Mouse (Mus musculus) hindbrain, embryonic 11.5 days (tissue): ENCODE results near the gene 4930442H23Rik. TPM values are rescaled to one million over a fixed set of nuclear protein-coding genes. Genes with fewer than 3 reads are reported as not detected.

Experiments used
- ATAC-seq: fragments of 200-750 bp; cut with Nextera tagmentation; 2 replicates; pipeline ENCODE4 v1.8.0; 2017; ENCODE audit warnings: mild to moderate bottlenecking, moderate TSS enrichment, moderate library complexity; ENCODE audit not compliant: low FRiP score
- DNase-seq: peaks from one replicate; pipeline ENCODE4 v3.0.0-alpha.2; 2015; ENCODE audit warnings: low spot score
- H3K27ac ChIP-seq: fragments of 300-500 bp; sonication (generic); 2 replicates; pipeline ENCODE4 v1.5.1; 2014; ENCODE audit warnings: mild to moderate bottlenecking, low read depth, low read length
- H3K27me3 ChIP-seq: fragments of 300-500 bp; sonication (generic); 2 replicates; pipeline ENCODE4 v1.6.1; 2014; ENCODE audit warnings: mild to moderate bottlenecking, low read length, moderate library complexity, mixed read lengths; ENCODE audit not compliant: control insufficient read depth, insufficient read depth
- H3K36me3 ChIP-seq: fragments of 300-500 bp; sonication (generic); 2 replicates; pipeline ENCODE4 v1.6.1; 2014; ENCODE audit warnings: mild to moderate bottlenecking, low read length, moderate library complexity, mixed read lengths; ENCODE audit not compliant: control insufficient read depth, insufficient read depth
- H3K4me1 ChIP-seq: fragments of 300-500 bp; sonication (generic); replicated peaks from 2 replicates; pipeline ENCODE4 v1.6.1; 2014; ENCODE audit warnings: low read length, mixed read lengths; ENCODE audit not compliant: control insufficient read depth, insufficient read depth
- H3K4me2 ChIP-seq: fragments of 300-500 bp; sonication (generic); replicated peaks from 2 replicates; pipeline ENCODE4 v1.6.1; 2014; ENCODE audit warnings: mild to moderate bottlenecking, low read depth, low read length
- H3K4me3 ChIP-seq: fragments of 300-500 bp; sonication (generic); 2 replicates; pipeline ENCODE4 v1.5.1; 2014; ENCODE audit warnings: low read depth, low read length
- H3K9ac ChIP-seq: fragments of 300-500 bp; sonication (generic); 2 replicates; pipeline ENCODE4 v1.6.1; 2014; ENCODE audit warnings: low read depth, low read length
- H3K9me3 ChIP-seq: fragments of 300-500 bp; sonication (generic); 2 replicates; pipeline ENCODE4 v1.6.1; 2016; ENCODE audit warnings: low read length; ENCODE audit not compliant: control insufficient read depth
- WGBS: fragments of 180-500 bp; shearing (Covaris S2); extraction: QIAGEN DNeasy Blood & Tissue Kit; methylation state at CpG from one replicate; pipeline ENCODE4 v1.1.7; 2014; 5-methylcytosine and 5-hydroxymethylcytosine counted together
- polyA plus RNA-seq: library from polyadenylated mRNA; unstranded; fragments of >200 nt; fragmentation: Nextera tagmentation; extraction: Ambion mirVana; gene quantifications from 2 replicates; pipeline ENCODE4 v1.2.1, GENCODE M21; 2014

The 4930442H23Rik gene
- polyA plus RNA-seq, 1 experiment from 2014 or later: not detected

GRCm38 (mm10) chr10:81146296-81146695 is 37.4 kb downstream of the 4930442H23Rik start:
- 88% methylated on average over 4 of the region's 4 CpGs for WGBS
- ATAC-seq (no peak), DNase-seq (no peak)
- no peaks in the 10 kb centered on the region for H3K9me3 ChIP-seq
- no peak overlapping the region for H3K27ac ChIP-seq
- no peak overlapping the region for H3K9ac ChIP-seq
- H3K4me1 ChIP-seq: no peaks in the 10 kb centered on the region; the same call in 1 of the 2 replicates
- peaks cover 38% of the 10 kb centered on the region for H3K36me3 ChIP-seq
- H3K4me3 ChIP-seq: no peak overlapping the region
- no peaks in the 10 kb centered on the region for H3K27me3 ChIP-seq
- no peak overlapping the region for H3K4me2 ChIP-seq

GRCm38 (mm10) chr10:81145778-81146177 is 37.9 kb downstream of the 4930442H23Rik start:
- peaks cover 38% of the 10 kb centered on the region for H3K36me3 ChIP-seq
- no peak overlapping the region for H3K9ac ChIP-seq
- DNase-seq (no peak), ATAC-seq (no peak)
- peaks cover under 1% of the 10 kb centered on the region for H3K4me1 ChIP-seq
- no peak overlapping the region for H3K27ac ChIP-seq
- WGBS: 89% methylated on average over 7 of the region's 7 CpGs
- H3K4me2 ChIP-seq: no peak overlapping the region
- H3K4me3 ChIP-seq: no peak overlapping the region
- no peaks in the 10 kb centered on the region for H3K9me3 ChIP-seq
- no peaks in the 10 kb centered on the region for H3K27me3 ChIP-seq

- H3K4me3 ChIP-seq: no peak overlapping the region
- peaks cover 5% of the 10 kb centered on the region for H3K4me1 ChIP-seq
- 96% methylated on average over 6 of the region's 6 CpGs for WGBS
These were observed 38.3 kb downstream of the 4930442H23Rik start for GRCm38 (mm10) chr10:81145307-81145706.

GRCm38 (mm10) chr10:81144667-81145066 is 39.0 kb downstream of the 4930442H23Rik start:
- Histone ChIP-seq H3K27ac (no peak overlapping the region), H3K4me1 (peaks cover 9% of the 10 kb centered on the region), H3K4me3 (no peak overlapping the region), H3K9ac (no peak overlapping the region), H3K36me3 (peaks cover 38% of the 10 kb centered on the region), H3K27me3 (no peaks in the 10 kb centered on the region), H3K9me3 (no peaks in the 10 kb centered on the region), H3K4me2 (no peak overlapping the region)
- ATAC-seq: no peak
- WGBS: 96% methylated on average over 27 of the region's 27 CpGs
- no peak for DNase-seq

More at GRCm38 (mm10) chr10:81145307-81145706, 38.3 kb downstream of the 4930442H23Rik start:
- Histone ChIP-seq H3K9me3 (no peaks in the 10 kb centered on the region), H3K27me3 (no peaks in the 10 kb centered on the region), H3K27ac (no peak overlapping the region), H3K9ac (no peak overlapping the region), H3K4me2 (no peak overlapping the region), H3K36me3 (peaks cover 38% of the 10 kb centered on the region)
- DNase-seq (no peak), ATAC-seq (no peak)

- H3K9me3 ChIP-seq: no peaks in the 10 kb centered on the region
- no peak for ATAC-seq
- 96% methylated on average over 52 of the region's 52 CpGs for whole genome bisulfite sequencing
- peaks cover 38% of the 10 kb centered on the region for H3K36me3 ChIP-seq
- H3K27ac ChIP-seq: no peak overlapping the region
- H3K4me3 ChIP-seq: no peak overlapping the region
- no peak overlapping the region for H3K4me2 ChIP-seq
- DNase-seq: no peak
- no peaks in the 10 kb centered on the region for H3K27me3 ChIP-seq
- no peak overlapping the region for H3K9ac ChIP-seq
- peaks cover 13% of the 10 kb centered on the region for H3K4me1 ChIP-seq
These were observed 39.7 kb downstream of the 4930442H23Rik start for GRCm38 (mm10) chr10:81143845-81144437.

- Histone ChIP-seq H3K9me3 (no peaks in the 10 kb centered on the region), H3K27me3 (no peaks in the 10 kb centered on the region), H3K4me1 (peaks cover 18% of the 10 kb centered on the region), H3K9ac (no peak overlapping the region), H3K4me3 (no peak overlapping the region), H3K36me3 (peaks cover 31% of the 10 kb centered on the region), H3K4me2 (no peak overlapping the region), H3K27ac (no peak overlapping the region; the same call in 1 of the 2 replicates)
- ATAC-seq (no peak), DNase-seq (no peak)
- WGBS: 96% methylated on average over 7 of the region's 7 CpGs
These were observed 40.5 kb downstream of the 4930442H23Rik start for GRCm38 (mm10) chr10:81143157-81143633.

GRCm38 (mm10) chr10:81142551-81142981 is 41.1 kb downstream of the 4930442H23Rik start:
- Histone ChIP-seq H3K27ac (0 out of 2 replicates have a peak overlapping the region, but pooled peaks have one; percentile 42), H3K9me3 (no peaks in the 10 kb centered on the region), H3K4me3 (no peak overlapping the region), H3K4me1 (peaks cover 18% of the 10 kb centered on the region), H3K4me2 (no peak overlapping the region; the same call in 1 of the 2 replicates), H3K27me3 (no peaks in the 10 kb centered on the region), H3K36me3 (peaks cover 27% of the 10 kb centered on the region), H3K9ac (0 out of 2 replicates have a peak overlapping the region, but pooled peaks have one; percentile 7)
- WGBS: 72% methylated on average over 5 of the region's 5 CpGs
- DNase-seq: no peak
- no peak for ATAC-seq

GRCm38 (mm10) chr10:81141455-81142210 is 42.0 kb downstream of the 4930442H23Rik start:
- H3K36me3 ChIP-seq: peaks cover 19% of the 10 kb centered on the region
- peaks cover 18% of the 10 kb centered on the region for H3K4me1 ChIP-seq
- no peaks in the 10 kb centered on the region for H3K9me3 ChIP-seq
- H3K27me3 ChIP-seq: no peaks in the 10 kb centered on the region
- WGBS: 79% methylated on average over 7 of the region's 7 CpGs
- no peak overlapping the region for H3K4me2 ChIP-seq
- DNase-seq (no peak), ATAC-seq (no peak)
- 0 out of 2 replicates have a peak overlapping the region, but pooled peaks have one; percentile 15 for H3K9ac ChIP-seq
- H3K27ac ChIP-seq: 0 out of 2 replicates have a peak overlapping the region, but pooled peaks have one; percentile 1
- H3K4me3 ChIP-seq: no peak overlapping the region
